ENCODE assay signal across 8 mouse cellular contexts in genomic region chr12:40223676-40224075, GRCm38 (mm10). TPM values are rescaled to one million over a fixed set of nuclear protein-coding genes. Genes with fewer than 3 reads are reported as not detected.
DNase-seq lines count a peak whose midpoint lies in the region; ATAC-seq and TF ChIP-seq lines count a peak whose summit lies in the region.

No protein-coding gene starts in this region.

- H3K4me3 ChIP-seq in liver, adult 2 months (ENCODE audit: insufficient read depth, low read depth, low read length), result peak overlapping the region; percentile 16
- H3K4me3 ChIP-seq in heart, embryonic 13.5 days, result peak overlapping the region; percentile 99
- peak overlapping the region; percentile 96 for H3K4me3 ChIP-seq in liver, postnatal 0 days (ENCODE audit: low read depth, low read length)

- peak overlapping the region; percentile 46 for H3K9ac ChIP-seq in liver, adult 2 months (ENCODE audit: low read depth, low read length)
- H3K9ac ChIP-seq in heart, embryonic 13.5 days, result peak overlapping the region; percentile 72
- H3K9ac ChIP-seq in liver, postnatal 0 days (replicated peaks), result peak overlapping the region; percentile 50; the same call in 1 of the 2 replicates

- DNase-seq in liver, adult 2 months (ENCODE audit: extremely low read depth, low read depth, low spot score), result peak; percentile 64
- no peak for DNase-seq in liver
- DNase-seq in cerebellum, postnatal 10 days, result peak; percentile 9 to 30
- no peak for DNase-seq in liver, postnatal 0 days
- no peak for DNase-seq in gastrocnemius, adult 8-10 months (ENCODE audit: low spot score in 2 of 2)

- no peak for TF ChIP-seq CTCF in liver, adult 2 months (IDR thresholded peaks at IDR 0.05; ENCODE audit: low read depth, low read length)
- no peak for TF ChIP-seq CTCF in liver, postnatal 0 days (IDR thresholded peaks at IDR 0.05; ENCODE audit: low read depth)

- no peaks in the 10 kb centered on the region for H3K36me3 ChIP-seq in liver, adult 2 months (ENCODE audit: control insufficient read depth, insufficient read depth, low read length)
- no peaks in the 10 kb centered on the region for H3K36me3 ChIP-seq in heart, embryonic 13.5 days
- no peaks in the 10 kb centered on the region for H3K36me3 ChIP-seq in liver, postnatal 0 days (replicated peaks; ENCODE audit: insufficient read depth, low read length)

- H3K4me2 ChIP-seq in heart, embryonic 13.5 days, result peak overlapping the region; percentile 74
- H3K4me2 ChIP-seq in liver, postnatal 0 days (ENCODE audit: low read depth, low read length), result peak overlapping the region; percentile 76

- H3K9me3 ChIP-seq in heart, embryonic 13.5 days, result no peaks in the 10 kb centered on the region
- H3K9me3 ChIP-seq in liver, postnatal 0 days (ENCODE audit: low read length), result no peaks in the 10 kb centered on the region

- peaks cover 4% of the 10 kb centered on the region; the same call in 1 of the 2 replicates for H3K79me2 ChIP-seq in liver, adult 2 months (ENCODE audit: control insufficient read depth, insufficient read depth, low read length)

- no peak for TF ChIP-seq POLR2A in liver, adult 2 months (IDR thresholded peaks at IDR 0.05; ENCODE audit: extremely low read depth, insufficient read depth, low read length)

- WGBS in liver, adult 2 months, result 9% methylated on average over 10 of the region's 10 CpGs
- 43% methylated on average over 10 of the region's 10 CpGs for WGBS in heart, embryonic 13.5 days
- WGBS in liver, postnatal 0 days (ENCODE audit: insufficient replicate concordance), result 30% methylated on average over 10 of the region's 10 CpGs

- peak overlapping the region; percentile 62 for H3K27ac ChIP-seq in liver, adult 2 months (replicated peaks; ENCODE audit: insufficient read depth, low read depth, low read length)
- H3K27ac ChIP-seq in heart, embryonic 13.5 days (replicated peaks), result peak overlapping the region; percentile 87
- peak overlapping the region; percentile 83 for H3K27ac ChIP-seq in liver, postnatal 0 days (ENCODE audit: low read depth)

- H3K4me1 ChIP-seq in liver, adult 2 months (ENCODE audit: control insufficient read depth, insufficient read depth, low read length), result peaks cover 6% of the 10 kb centered on the region; the same call in 1 of the 2 replicates
- H3K4me1 ChIP-seq in heart, embryonic 13.5 days, result peaks cover 31% of the 10 kb centered on the region
- peaks cover 15% of the 10 kb centered on the region for H3K4me1 ChIP-seq in liver, postnatal 0 days (ENCODE audit: insufficient read depth)

- no peak for ATAC-seq in heart, embryonic 13.5 days (ENCODE audit: extremely low read depth, insufficient number of reproducible peaks, low FRiP score, low TSS enrichment)
- no peak for ATAC-seq in liver, postnatal 0 days
- ATAC-seq in inflammation-experienced regulatory T-cells, adult 6 months, result no peak
- no peak for ATAC-seq in frontal cortex, adult (ENCODE audit: low TSS enrichment)

- H3K27me3 ChIP-seq in liver, adult 2 months (ENCODE audit: control insufficient read depth, insufficient read depth, low read length), result no peaks in the 10 kb centered on the region
- no peaks in the 10 kb centered on the region for H3K27me3 ChIP-seq in heart, embryonic 13.5 days (replicated peaks)
- H3K27me3 ChIP-seq in liver, postnatal 0 days (ENCODE audit: insufficient read depth, low read length), result no peaks in the 10 kb centered on the region

- no peak for TF ChIP-seq EP300 in liver, postnatal 0 days (IDR thresholded peaks at IDR 0.05; ENCODE audit: low read depth)

RNA-seq across cellular contexts. Expression of gene Lsmem1, which starts 24.4 kb away (rescaled TPM):
- total RNA-seq in liver, adult 2 months (2014; rRNA removed), result not detected in 2 replicates
- polyA plus RNA-seq in liver, adult 2 months (2012; rRNA removed), result not detected in 2 replicates
- 26.9 and 28.1 TPM in 2 replicates for polyA plus RNA-seq in heart, embryonic 13.5 days (2015; fragmentation: Nextera tagmentation; extraction: Ambion mirVana)
- polyA plus RNA-seq in liver, postnatal 0 days (2015; fragmentation: Nextera tagmentation; extraction: Ambion mirVana), result 0.24 TPM in 1 of 2 replicates, not detected in the other
- under 1 TPM in 1 of 3 experiments, not detected in 2; 0.38 TPM for polyA plus RNA-seq in inflammation-experienced regulatory T-cells, adult 6 months (2017; shearing (Covaris generic))
- 10 to 100 TPM; 64.2 to 78.9 (median 74.6) TPM for total RNA-seq in gastrocnemius, adult 8-10 months (2022)

RNA-seq across cellular contexts. Expression of gene Ifrd1, which starts 24.6 kb away (rescaled TPM):
- 17.6 and 24.3 TPM in 2 replicates for total RNA-seq in liver, adult 2 months (2014; rRNA removed)
- 3.9 and 4.8 TPM in 2 replicates for polyA plus RNA-seq in liver, adult 2 months (2012; rRNA removed)
- 98.0 and 98.2 TPM in 2 replicates for polyA plus RNA-seq in heart, embryonic 13.5 days (2015; fragmentation: Nextera tagmentation; extraction: Ambion mirVana)
- polyA plus RNA-seq in liver, postnatal 0 days (2015; fragmentation: Nextera tagmentation; extraction: Ambion mirVana), result 47.1 and 50.4 TPM in 2 replicates
- 10 to 100 TPM; 45.9 to 75.8 (median 54.1) TPM for polyA plus RNA-seq in inflammation-experienced regulatory T-cells, adult 6 months (2017; shearing (Covaris generic))
- total RNA-seq in gastrocnemius, adult 8-10 months (2022), result 100 to 1,000 TPM in 2 of 4 experiments, 10 to 100 TPM in 2; 93.1 to 126 (median 105) TPM

Comparison
In these comparisons a context has a peak if more than half of its experiments do, and no peak if none do; other contexts are left out.
1. DNase-seq: peak in liver, adult 2 months (single experiment) and cerebellum, postnatal 10 days (2 of 2); none in liver (single experiment), liver, postnatal 0 days (single experiment) and gastrocnemius, adult 8-10 months (0 of 2).
2. H3K4me3 ChIP-seq: peak in every context shown above with its lines; median percentile 99 in heart, embryonic 13.5 days; 96 in liver, postnatal 0 days; 16 in liver, adult 2 months.
3. RNA of gene Lsmem1, which starts 24.4 kb away (polyA plus RNA-seq): 26.9 to 28.1 TPM in heart, embryonic 13.5 days; 0.24 TPM in liver, postnatal 0 days, not detected in liver, adult 2 months and 0.38 TPM in inflammation-experienced regulatory T-cells, adult 6 months; every median in the first group is over 10 times any median in the second.
4. Peak in every context shown above with its lines, with median percentiles within 50 percentile points of each other: H3K27ac ChIP-seq and H3K9ac ChIP-seq.